8 mouse cellular contexts compared by ENCODE assay signal in genomic region chr3:137868094-137868913, GRCm38 (mm10). TPM values are rescaled to one million over a fixed set of nuclear protein-coding genes. Genes with fewer than 3 reads are reported as not detected.
DNase-seq lines count a peak whose midpoint lies in the region; ATAC-seq and TF ChIP-seq lines count a peak whose summit lies in the region.

No protein-coding gene starts in this region.

- peak overlapping the region; percentile 79 for H3K4me2 ChIP-seq in hindbrain, embryonic 13.5 days
- peak overlapping the region; percentile 74 for H3K4me2 ChIP-seq in midbrain, embryonic 15.5 days

- no peak for TF ChIP-seq POLR2A in cerebellum, adult 2 months (IDR thresholded peaks at IDR 0.05; ENCODE audit: borderline replicate concordance, insufficient read depth, low read length)

- H3K4me3 ChIP-seq in cerebellum, adult 2 months (replicated peaks; ENCODE audit: insufficient read depth, low read depth, low read length), result peak overlapping the region; percentile 92
- H3K4me3 ChIP-seq in megakaryocyte, embryonic 14.5 days (replicated peaks), result peak overlapping the region; percentile 97
- H3K4me3 ChIP-seq in hindbrain, embryonic 13.5 days, result peak overlapping the region; percentile 92
- peak overlapping the region; percentile 72 for H3K4me3 ChIP-seq in midbrain, embryonic 15.5 days

- peak overlapping the region; percentile 98 for H3K27ac ChIP-seq in cerebellum, adult 2 months (ENCODE audit: insufficient read depth, low read length)
- peak overlapping the region; percentile 99 for H3K27ac ChIP-seq in hindbrain, embryonic 13.5 days
- H3K27ac ChIP-seq in midbrain, embryonic 15.5 days, result peak overlapping the region; percentile 96

- no peak for TF ChIP-seq CTCF in cerebellum, adult 2 months (IDR thresholded peaks at IDR 0.05; ENCODE audit: borderline replicate concordance, insufficient read depth, low read depth, low read length)

- peaks cover 33% of the 10 kb centered on the region for H3K36me3 ChIP-seq in megakaryocyte, embryonic 14.5 days (replicated peaks; ENCODE audit: low read length)
- H3K36me3 ChIP-seq in hindbrain, embryonic 13.5 days, result no peaks in the 10 kb centered on the region
- 0 out of 2 replicates have a peak, but pooled peaks cover 3% of the 10 kb centered on the region for H3K36me3 ChIP-seq in midbrain, embryonic 15.5 days (replicated peaks)

- H3K9me3 ChIP-seq in megakaryocyte, embryonic 14.5 days, result no peaks in the 10 kb centered on the region
- no peaks in the 10 kb centered on the region for H3K9me3 ChIP-seq in hindbrain, embryonic 13.5 days
- H3K9me3 ChIP-seq in midbrain, embryonic 15.5 days, result no peaks in the 10 kb centered on the region

- DNase-seq in cerebellum, adult 2 months, result no peak
- no peak for DNase-seq in cerebellum, postnatal 10 days
- DNase-seq in thymus, postnatal 25 days, result no peak
- DNase-seq in gastrocnemius, adult 18-20 months (ENCODE audit: low spot score), result no peak

- WGBS in cerebellum, adult 2 months, result 2% methylated on average over 26 of the region's 26 CpGs
- 5% methylated on average over 26 of the region's 26 CpGs for WGBS in hindbrain, embryonic 13.5 days
- WGBS in midbrain, embryonic 15.5 days, result 2% methylated on average over 26 of the region's 26 CpGs

- no peak for ATAC-seq in megakaryocyte, adult 5-6 weeks (ENCODE audit: poor library complexity, severe bottlenecking)
- peak; percentile 0; the same call in 1 of the 2 replicates for ATAC-seq in hindbrain, embryonic 13.5 days (ENCODE audit: low FRiP score)
- no peak for ATAC-seq in midbrain, embryonic 15.5 days (replicated peaks)

- peaks cover 7% of the 10 kb centered on the region; the same call in 1 of the 2 replicates for H3K4me1 ChIP-seq in cerebellum, adult 2 months (ENCODE audit: control insufficient read depth, insufficient read depth, low read length)
- H3K4me1 ChIP-seq in megakaryocyte, embryonic 14.5 days, result peaks cover 31% of the 10 kb centered on the region
- peaks cover 28% of the 10 kb centered on the region for H3K4me1 ChIP-seq in hindbrain, embryonic 13.5 days (replicated peaks)
- H3K4me1 ChIP-seq in midbrain, embryonic 15.5 days, result peaks cover 24% of the 10 kb centered on the region

- no peaks in the 10 kb centered on the region for H3K27me3 ChIP-seq in cerebellum, adult 2 months (ENCODE audit: control insufficient read depth, insufficient read depth, low read length)
- H3K27me3 ChIP-seq in megakaryocyte, embryonic 14.5 days (replicated peaks), result no peaks in the 10 kb centered on the region
- H3K27me3 ChIP-seq in hindbrain, embryonic 13.5 days, result no peaks in the 10 kb centered on the region
- no peaks in the 10 kb centered on the region for H3K27me3 ChIP-seq in midbrain, embryonic 15.5 days (replicated peaks)

- H3K9ac ChIP-seq in hindbrain, embryonic 13.5 days, result peak overlapping the region; percentile 98
- peak overlapping the region; percentile 97 for H3K9ac ChIP-seq in midbrain, embryonic 15.5 days

RNA-seq across cellular contexts. Expression of gene Dnajb14, which starts 0.8 kb away (rescaled TPM):
- polyA plus RNA-seq in cerebellum, adult 2 months (2012; rRNA removed), result 25.6 and 27.4 TPM in 2 replicates
- 0.76 and 2.5 TPM in 2 replicates for polyA plus RNA-seq in megakaryocyte, embryonic 14.5 days (2012; ENCODE audit: insufficient read depth, low replicate concordance)
- total RNA-seq in megakaryocyte, adult 5-6 weeks (2015), result 32.0 and 33.3 TPM in 2 replicates
- 26.9 and 32.6 TPM in 2 replicates for total RNA-seq in megakaryocyte, adult 5-6 weeks (2017)
- polyA plus RNA-seq in hindbrain, embryonic 13.5 days (2015; fragmentation: Nextera tagmentation; extraction: Ambion mirVana), result 11.7 and 11.9 TPM in 2 replicates
- polyA plus RNA-seq in midbrain, embryonic 15.5 days (2015; fragmentation: Nextera tagmentation; extraction: Ambion mirVana), result 15.8 and 16.7 TPM in 2 replicates
- 1 to 10 TPM; 7.1 to 7.7 TPM for total RNA-seq in gastrocnemius, adult 18-20 months (2021)

RNA-seq across cellular contexts. Expression of gene H2afz, which starts 4.0 kb away (rescaled TPM):
- 409 and 430 TPM in 2 replicates for polyA plus RNA-seq in cerebellum, adult 2 months (2012; rRNA removed)
- 1,556 and 2,515 TPM in 2 replicates for polyA plus RNA-seq in megakaryocyte, embryonic 14.5 days (2012; ENCODE audit: insufficient read depth, low replicate concordance)
- total RNA-seq in megakaryocyte, adult 5-6 weeks (2015), result 1,652 and 1,948 TPM in 2 replicates
- 1,300 and 1,333 TPM in 2 replicates for total RNA-seq in megakaryocyte, adult 5-6 weeks (2017)
- polyA plus RNA-seq in hindbrain, embryonic 13.5 days (2015; fragmentation: Nextera tagmentation; extraction: Ambion mirVana), result 1,016 and 1,041 TPM in 2 replicates
- 694 and 721 TPM in 2 replicates for polyA plus RNA-seq in midbrain, embryonic 15.5 days (2015; fragmentation: Nextera tagmentation; extraction: Ambion mirVana)
- 10 to 100 TPM; 56.4 to 59.8 TPM for total RNA-seq in gastrocnemius, adult 18-20 months (2021)

RNA-seq across cellular contexts. Expression of gene Lamtor3, which starts 50.0 kb away (rescaled TPM):
- 92.8 and 95.0 TPM in 2 replicates for polyA plus RNA-seq in cerebellum, adult 2 months (2012; rRNA removed)
- polyA plus RNA-seq in megakaryocyte, embryonic 14.5 days (2012; ENCODE audit: insufficient read depth, low replicate concordance), result 5.9 and 25.2 TPM in 2 replicates
- total RNA-seq in megakaryocyte, adult 5-6 weeks (2015), result 107 and 129 TPM in 2 replicates
- total RNA-seq in megakaryocyte, adult 5-6 weeks (2017), result 102 and 112 TPM in 2 replicates
- polyA plus RNA-seq in hindbrain, embryonic 13.5 days (2015; fragmentation: Nextera tagmentation; extraction: Ambion mirVana), result 121 and 130 TPM in 2 replicates
- 133 and 134 TPM in 2 replicates for polyA plus RNA-seq in midbrain, embryonic 15.5 days (2015; fragmentation: Nextera tagmentation; extraction: Ambion mirVana)
- total RNA-seq in gastrocnemius, adult 18-20 months (2021), result 10 to 100 TPM; 46.6 to 50.5 TPM
